Mouse (Mus musculus): ENCODE measurements around the gene Mvd. TPM values are rescaled to one million over a fixed set of nuclear protein-coding genes. Genes with fewer than 3 reads are reported as not detected.

The Mvd gene
- total and polyA plus RNA-seq, 2 experiments from 2014 or later = 5.3 to 11.4 TPM

GRCm38 (mm10) chr8:122454409-122454808, 11.2 kb upstream of the Mvd start:
- no peaks in the 10 kb centered on the region for H3K9me3 ChIP-seq (replicated peaks; ENCODE audit: control insufficient read depth, low read length)
- no peak for ATAC-seq (ENCODE audit: insufficient read depth, low read depth)
- no peak overlapping the region for H3K4me2 ChIP-seq (ENCODE audit: low read depth, low read length)
- TF ChIP-seq CTCF (IDR thresholded peaks at IDR 0.05; ENCODE audit: low read depth) = no peak
- no peak for TF ChIP-seq EP300 (IDR thresholded peaks at IDR 0.05; ENCODE audit: low read depth)
- WGBS = 83% methylated on average over 6 of the region's 6 CpGs
- H3K9ac ChIP-seq (replicated peaks; ENCODE audit: low read depth, low read length) = no peak overlapping the region
- no peaks in the 10 kb centered on the region for H3K36me3 ChIP-seq (replicated peaks; ENCODE audit: control insufficient read depth, insufficient read depth, low read length)
- peaks cover 16% of the 10 kb centered on the region for H3K4me1 ChIP-seq (ENCODE audit: control insufficient read depth, insufficient read depth)
- no peak overlapping the region for H3K27ac ChIP-seq (ENCODE audit: low read depth)
- no peak for DNase-seq (ENCODE audit: low spot score)
- H3K27me3 ChIP-seq (ENCODE audit: control insufficient read depth, insufficient read depth, low read length) = peaks cover 5% of the 10 kb centered on the region; the same call in 1 of the 2 replicates
- no peak overlapping the region for H3K4me3 ChIP-seq (ENCODE audit: low read depth, low read length)

GRCm38 (mm10) chr8:122452154-122452553, 8.9 kb upstream of the Mvd start:
- 62% methylated on average over 10 of the region's 10 CpGs for WGBS
- no peak overlapping the region for H3K4me2 ChIP-seq (ENCODE audit: low read depth, low read length)
- DNase-seq (ENCODE audit: low spot score) (no peak), ATAC-seq (ENCODE audit: insufficient read depth, low read depth) (peak; percentile 22)
- H3K9me3 ChIP-seq (replicated peaks; ENCODE audit: control insufficient read depth, low read length) = no peaks in the 10 kb centered on the region
- peak overlapping the region; percentile 60 for H3K27ac ChIP-seq (ENCODE audit: low read depth)
- H3K4me3 ChIP-seq (ENCODE audit: low read depth, low read length) = no peak overlapping the region
- no peaks in the 10 kb centered on the region for H3K36me3 ChIP-seq (replicated peaks; ENCODE audit: control insufficient read depth, insufficient read depth, low read length)
- TF ChIP-seq CTCF (IDR thresholded peaks at IDR 0.05; ENCODE audit: low read depth) = no peak
- TF ChIP-seq EP300 (IDR thresholded peaks at IDR 0.05; ENCODE audit: low read depth) = no peak
- H3K27me3 ChIP-seq (ENCODE audit: control insufficient read depth, insufficient read depth, low read length) = no peaks in the 10 kb centered on the region
- no peak overlapping the region for H3K9ac ChIP-seq (replicated peaks; ENCODE audit: low read depth, low read length)
- H3K4me1 ChIP-seq (ENCODE audit: control insufficient read depth, insufficient read depth) = peaks cover 16% of the 10 kb centered on the region

GRCm38 (mm10) chr8:122451161-122451703, 8.0 kb upstream of the Mvd start:
- H3K4me1 ChIP-seq (ENCODE audit: control insufficient read depth, insufficient read depth) = peaks cover 16% of the 10 kb centered on the region
- no peak overlapping the region for H3K9ac ChIP-seq (replicated peaks; ENCODE audit: low read depth, low read length)
- WGBS = 29% methylated on average over 7 of the region's 7 CpGs
- peak overlapping the region; percentile 82 for H3K27ac ChIP-seq (ENCODE audit: low read depth)
- TF ChIP-seq CTCF (IDR thresholded peaks at IDR 0.05; ENCODE audit: low read depth) = peak; percentile 32
- 0 out of 2 replicates have a peak, but pooled peaks have one; percentile 19 for TF ChIP-seq EP300 (IDR thresholded peaks at IDR 0.05; ENCODE audit: low read depth)
- DNase-seq (ENCODE audit: low spot score) = peak; percentile 73
- ATAC-seq (ENCODE audit: insufficient read depth, low read depth) = peak; percentile 86
- H3K4me2 ChIP-seq (ENCODE audit: low read depth, low read length) = peak overlapping the region; percentile 6
- H3K36me3 ChIP-seq (replicated peaks; ENCODE audit: control insufficient read depth, insufficient read depth, low read length) = no peaks in the 10 kb centered on the region
- no peak overlapping the region for H3K4me3 ChIP-seq (ENCODE audit: low read depth, low read length)
- H3K9me3 ChIP-seq (replicated peaks; ENCODE audit: control insufficient read depth, low read length) = no peaks in the 10 kb centered on the region
- H3K27me3 ChIP-seq (ENCODE audit: control insufficient read depth, insufficient read depth, low read length) = no peaks in the 10 kb centered on the region

- peak overlapping the region; percentile 89 for H3K27ac ChIP-seq (ENCODE audit: low read depth)
- ATAC-seq (ENCODE audit: insufficient read depth, low read depth) (no peak), DNase-seq (ENCODE audit: low spot score) (no peak)
- WGBS = 47% methylated on average over 3 of the region's 3 CpGs
- peaks cover 8% of the 10 kb centered on the region for H3K4me1 ChIP-seq (ENCODE audit: control insufficient read depth, insufficient read depth)
- H3K4me2 ChIP-seq (ENCODE audit: low read depth, low read length) = peak overlapping the region; percentile 91
- no peaks in the 10 kb centered on the region for H3K9me3 ChIP-seq (replicated peaks; ENCODE audit: control insufficient read depth, low read length)
- no peak overlapping the region for H3K4me3 ChIP-seq (ENCODE audit: low read depth, low read length)
- no peaks in the 10 kb centered on the region for H3K27me3 ChIP-seq (ENCODE audit: control insufficient read depth, insufficient read depth, low read length)
- H3K9ac ChIP-seq (replicated peaks; ENCODE audit: low read depth, low read length) = 0 out of 2 replicates have a peak overlapping the region, but pooled peaks have one; percentile 2
- H3K36me3 ChIP-seq (replicated peaks; ENCODE audit: control insufficient read depth, insufficient read depth, low read length) = no peaks in the 10 kb centered on the region
- TF ChIP-seq CTCF (IDR thresholded peaks at IDR 0.05; ENCODE audit: low read depth) (peak; percentile 52), EP300 (IDR thresholded peaks at IDR 0.05; ENCODE audit: low read depth) (no peak)
These were observed 2.0 kb upstream of the Mvd start for GRCm38 (mm10) chr8:122445203-122445602.

GRCm38 (mm10) chr8:122444058-122444748, 981 bp upstream of the Mvd start:
- ATAC-seq (ENCODE audit: insufficient read depth, low read depth) (peak; percentile 45), DNase-seq (ENCODE audit: low spot score) (peak; percentile 84)
- Histone ChIP-seq H3K9me3 (replicated peaks; ENCODE audit: control insufficient read depth, low read length) (no peaks in the 10 kb centered on the region), H3K27me3 (ENCODE audit: control insufficient read depth, insufficient read depth, low read length) (no peaks in the 10 kb centered on the region), H3K4me1 (ENCODE audit: control insufficient read depth, insufficient read depth) (peaks cover 7% of the 10 kb centered on the region), H3K4me3 (ENCODE audit: low read depth, low read length) (peak overlapping the region; percentile 61), H3K4me2 (ENCODE audit: low read depth, low read length) (peak overlapping the region; percentile 91), H3K36me3 (replicated peaks; ENCODE audit: control insufficient read depth, insufficient read depth, low read length) (no peaks in the 10 kb centered on the region), H3K9ac (replicated peaks; ENCODE audit: low read depth, low read length) (peak overlapping the region; percentile 58), H3K27ac (ENCODE audit: low read depth) (peak overlapping the region; percentile 89)
- 2% methylated on average over 19 of the region's 19 CpGs for WGBS
- no peak for TF ChIP-seq CTCF (IDR thresholded peaks at IDR 0.05; ENCODE audit: low read depth)
- TF ChIP-seq EP300 (IDR thresholded peaks at IDR 0.05; ENCODE audit: low read depth) = no peak

All from heart, postnatal 0 days (tissue).